Mouse (Mus musculus): Measurements from ENCODE around the gene Cd180.

- no peak for TF ChIP-seq CTCF (IDR thresholded peaks at IDR 0.05; ENCODE audit: low read depth, low read length)
- no peak for TF ChIP-seq POLR2A (IDR thresholded peaks at IDR 0.05; ENCODE audit: borderline replicate concordance, low read depth, low read length)
These were observed 68.8 kb downstream of the Cd180 start for GRCm38 (mm10) chr13:102762203-102762602.
